Comparison of ENCODE assay signal across 28 mouse cellular contexts in the genomic region with DNA sequence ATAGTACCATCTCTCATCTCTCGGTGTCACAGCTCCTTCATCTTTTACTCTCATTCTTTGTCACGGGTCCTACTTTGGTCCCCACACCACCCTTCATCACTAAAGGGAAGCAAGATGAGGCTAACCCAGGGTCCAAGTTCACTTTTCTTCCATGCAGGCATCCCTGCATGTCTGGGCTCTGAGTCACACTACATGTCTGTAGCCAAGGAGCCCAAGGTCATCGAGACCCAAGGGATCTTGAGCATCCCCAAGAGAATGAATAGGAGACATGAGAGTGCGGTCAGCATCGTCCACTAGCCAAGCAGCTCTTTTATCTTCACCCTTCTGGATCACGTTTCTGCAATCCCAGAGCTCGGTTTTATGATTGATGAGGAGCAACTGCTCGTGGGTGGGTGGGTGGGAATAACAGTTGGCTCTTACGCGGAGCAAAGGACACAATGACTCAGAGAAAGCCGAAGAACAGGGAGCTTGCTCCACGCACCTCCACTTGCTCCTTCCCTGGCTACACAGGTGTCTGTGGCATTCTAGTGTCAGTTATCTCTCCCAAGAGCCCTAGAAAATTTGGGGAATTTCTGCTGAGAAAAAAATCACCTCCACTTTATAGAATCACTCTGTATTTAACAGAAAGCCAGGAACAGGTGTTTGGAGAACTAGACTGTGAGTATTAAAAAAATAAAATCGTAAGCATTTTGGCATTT.
"Had no signal": no experiment of that assay in that cellular context is flagged by ENCODE, and none has a peak within 500 bp of the region (broad histone marks: within the 10 kb centered on the region; RNA-seq: fewer than 3 reads in every experiment).

No protein-coding gene starts in this region.

- H3K27me3 ChIP-seq: limb, embryonic 12.5 days; limb, embryonic 13.5 days; limb, embryonic 15.5 days; lung, embryonic 15.5 days; midbrain, embryonic 12.5 days; midbrain, embryonic 13.5 days; midbrain, embryonic 15.5 days; neural tube, embryonic 12.5 days had no signal

- H3K4me1 ChIP-seq: limb, embryonic 10.5 days; limb, embryonic 12.5 days; limb, embryonic 13.5 days; limb, embryonic 15.5 days; liver, embryonic 12.5 days; liver, embryonic 13.5 days; liver, embryonic 15.5 days; lung, embryonic 15.5 days; megakaryocyte, embryonic 14.5 days; midbrain, embryonic 10.5 days; midbrain, embryonic 12.5 days; midbrain, embryonic 13.5 days; midbrain, embryonic 15.5 days; neural tube, embryonic 12.5 days had no signal

- H3K27ac ChIP-seq: limb, embryonic 10.5 days; limb, embryonic 12.5 days; limb, embryonic 13.5 days; limb, embryonic 15.5 days; liver, embryonic 12.5 days; liver, embryonic 13.5 days; liver, embryonic 14.5 days; liver, embryonic 15.5 days; lung, embryonic 15.5 days; macrophage; midbrain, embryonic 10.5 days; midbrain, embryonic 12.5 days; midbrain, embryonic 13.5 days; midbrain, embryonic 15.5 days; neural tube, embryonic 12.5 days had no signal

- H3K4me3 ChIP-seq: limb, embryonic 10.5 days; limb, embryonic 12.5 days; limb, embryonic 13.5 days; limb, embryonic 15.5 days; liver, embryonic 12.5 days; liver, embryonic 13.5 days; liver, embryonic 15.5 days; lung, embryonic 15.5 days; megakaryocyte, embryonic 14.5 days; midbrain, embryonic 10.5 days; midbrain, embryonic 12.5 days; midbrain, embryonic 13.5 days; midbrain, embryonic 15.5 days; neural tube, embryonic 12.5 days had no signal

- H3K4me2 ChIP-seq: limb, embryonic 12.5 days; limb, embryonic 13.5 days; limb, embryonic 15.5 days; liver, embryonic 11.5 days; liver, embryonic 12.5 days; liver, embryonic 13.5 days; liver, embryonic 15.5 days; lung, embryonic 14.5 days; lung, embryonic 15.5 days; midbrain, embryonic 11.5 days; midbrain, embryonic 12.5 days; midbrain, embryonic 13.5 days; midbrain, embryonic 15.5 days; neural tube, embryonic 12.5 days had no signal

- DNase-seq: left cerebral cortex, postnatal 4 days; liver; liver, embryonic 13.5 days; liver, postnatal 0 days; lung, adult 18-20 months; lung, adult 2 months; lung, embryonic 14.5 days; lung, postnatal 10 days; lung, postnatal 14 days; lung, postnatal 36 days; midbrain, embryonic 14.5 days had no signal

- H3K36me3 ChIP-seq: limb, embryonic 13.5 days; limb, embryonic 15.5 days; liver, embryonic 12.5 days; liver, embryonic 13.5 days; liver, embryonic 15.5 days; lung, embryonic 15.5 days; midbrain, embryonic 10.5 days; midbrain, embryonic 12.5 days; midbrain, embryonic 13.5 days; midbrain, embryonic 15.5 days; neural tube, embryonic 12.5 days had no signal

- H3K9me3 ChIP-seq: limb, embryonic 10.5 days; limb, embryonic 12.5 days; limb, embryonic 13.5 days; limb, embryonic 15.5 days; liver, embryonic 12.5 days; liver, embryonic 13.5 days; liver, embryonic 15.5 days; lung, embryonic 15.5 days; megakaryocyte, embryonic 14.5 days; midbrain, embryonic 10.5 days; midbrain, embryonic 12.5 days; midbrain, embryonic 13.5 days; midbrain, embryonic 15.5 days; neural tube, embryonic 12.5 days had no signal
